Mouse (Mus musculus) frontal cortex, postnatal 36 days (tissue): ENCODE measurements around the gene Fgfr2.
A peak's percentile ranks its signal among the peaks of the same experiment; 100 is the strongest.
"Not testable (repeated sequence)": the region's sequence is repeated elsewhere in the genome, so short reads cannot be mapped to it uniquely, and the experiment has no call there.

Source experiments
- DNase-seq, 2 experiments: peaks; one replicate each; pipeline ENCODE4 v3.0.0; 2022; ENCODE audit warnings: low spot score in 2 of 2

The Fgfr2 gene

GRCm38 (mm10) chr7:132664815-132665214 lies 458.3 kb downstream of the Fgfr2 start:
- no peak for DNase-seq

GRCm38 (mm10) chr7:132662831-132663230 lies 460.3 kb downstream of the Fgfr2 start:
- DNase-seq: not testable (repeated sequence)

GRCm38 (mm10) chr7:132659633-132660032 lies 463.5 kb downstream of the Fgfr2 start:
- DNase-seq: no peak

- no peak for DNase-seq
Measured at GRCm38 (mm10) chr7:132658688-132659087, 464.5 kb downstream of the Fgfr2 start.

- no peak for DNase-seq
Measured at GRCm38 (mm10) chr7:132658058-132658450, 465.1 kb downstream of the Fgfr2 start.

GRCm38 (mm10) chr7:132657371-132658057 lies 465.6 kb downstream of the Fgfr2 start:
- no peak for DNase-seq

GRCm38 (mm10) chr7:132656548-132656947 lies 466.6 kb downstream of the Fgfr2 start:
- peak; percentile 84 for DNase-seq

GRCm38 (mm10) chr7:132656075-132656474 lies 467.1 kb downstream of the Fgfr2 start:
- DNase-seq: peak; percentile 87 to 90

GRCm38 (mm10) chr7:132654412-132654811 lies 468.7 kb downstream of the Fgfr2 start:
- no peak for DNase-seq

GRCm38 (mm10) chr7:132646514-132646913 lies 476.6 kb downstream of the Fgfr2 start:
- peak in 1 of 2 experiments; percentile 5 for DNase-seq

- DNase-seq: no peak
Measured at GRCm38 (mm10) chr7:132644605-132645279, 478.4 kb downstream of the Fgfr2 start.

- DNase-seq: no peak
Measured at GRCm38 (mm10) chr7:132641606-132642005, 481.5 kb downstream of the Fgfr2 start.

GRCm38 (mm10) chr7:132640946-132641345 lies 482.2 kb downstream of the Fgfr2 start:
- DNase-seq: peak in 1 of 2 experiments; percentile 14

GRCm38 (mm10) chr7:132638446-132639087 lies 484.6 kb downstream of the Fgfr2 start:
- DNase-seq: peak in 1 of 2 experiments; percentile 42

GRCm38 (mm10) chr7:132637292-132637691 lies 485.9 kb downstream of the Fgfr2 start:
- no peak for DNase-seq

GRCm38 (mm10) chr7:132631313-132631712 lies 491.8 kb downstream of the Fgfr2 start:
- DNase-seq: peak; percentile 37 to 69

- no peak for DNase-seq
Measured at GRCm38 (mm10) chr7:132627448-132627847, 495.7 kb downstream of the Fgfr2 start.

- DNase-seq: no peak
Measured at GRCm38 (mm10) chr7:132626174-132626573, 497.0 kb downstream of the Fgfr2 start.

GRCm38 (mm10) chr7:132624161-132624560 lies 499.0 kb downstream of the Fgfr2 start:
- DNase-seq: no peak

- no peak for DNase-seq
Measured at GRCm38 (mm10) chr7:132619975-132620918, 502.9 kb downstream of the Fgfr2 start.

GRCm38 (mm10) chr7:132619549-132619948 lies 503.6 kb downstream of the Fgfr2 start:
- no peak for DNase-seq
